Mouse (Mus musculus): ENCODE results near the gene Exoc2. TPM values are rescaled to one million over a fixed set of nuclear protein-coding genes. Genes with fewer than 3 reads are reported as not detected.

Exoc2 gene
- total and polyA plus RNA-seq, 3 experiments: 22.1 to 26.0 TPM; not detected in 1

- H3K4me3 ChIP-seq (ENCODE audit: control insufficient read depth in 1 of 2, insufficient read depth in 1 of 2, low read depth in 2 of 2, low read length in 2 of 2): no peak overlapping the region
- H3K9me3 ChIP-seq (replicated peaks; ENCODE audit: insufficient read depth, low read length): no peaks in the 10 kb centered on the region
- H3K27me3 ChIP-seq (ENCODE audit: control insufficient read depth in 1 of 2, insufficient read depth in 2 of 2, low read length in 2 of 2): no peaks in the 10 kb centered on the region
- no peaks in the 10 kb centered on the region for H3K79me2 ChIP-seq (ENCODE audit: control insufficient read depth, insufficient read depth, low read length, poor library complexity)
- H3K9ac ChIP-seq (ENCODE audit: control insufficient read depth, low read depth, low read length, poor library complexity, severe bottlenecking): no peak overlapping the region
- H3K36me3 ChIP-seq (ENCODE audit: control insufficient read depth in 1 of 2, insufficient read depth in 2 of 2, low read length in 2 of 2): peaks cover 0 to 8% of the 10 kb centered on the region in 2 experiments; a peak in 2 of 4 replicates
- TF ChIP-seq MYB (IDR thresholded peaks at IDR 0.05; ENCODE audit: low read depth, low read length): no peak
- TF ChIP-seq MAZ (IDR thresholded peaks at IDR 0.05; ENCODE audit: low read depth, low read length): no peak
- no peak for TF ChIP-seq CHD1 (IDR thresholded peaks at IDR 0.05; ENCODE audit: low read depth, low read length)
- no peak for TF ChIP-seq GATA1 (IDR thresholded peaks at IDR 0.05; ENCODE audit: low read depth, low read length)
- TF ChIP-seq ELF1 (IDR thresholded peaks at IDR 0.05; ENCODE audit: low read depth, low read length): no peak
- TF ChIP-seq TBP (IDR thresholded peaks at IDR 0.05; ENCODE audit: low read depth, low read length): no peak
- TF ChIP-seq GABPA (IDR thresholded peaks at IDR 0.05; ENCODE audit: low read depth, low read length): no peak
- TF ChIP-seq CHD2 (IDR thresholded peaks at IDR 0.05; ENCODE audit: low read length): no peak
- no peak for TF ChIP-seq MAX (IDR thresholded peaks at IDR 0.05; ENCODE audit: low read length)
- TF ChIP-seq SMC3 (IDR thresholded peaks at IDR 0.05; ENCODE audit: low read depth, low read length): peak; percentile 28; the same call in 1 of the 2 replicates
- no peak for TF ChIP-seq ZMIZ1 (IDR thresholded peaks at IDR 0.05; ENCODE audit: low read depth, low read length)
- peak in 1 of 3 experiments; percentile 34; a peak in 1 of 6 replicates for TF ChIP-seq CTCF (IDR thresholded peaks at IDR 0.05 in 2 of 3, conservative IDR thresholded peaks at IDR 0.05 in 1 of 3; ENCODE audit: control insufficient read depth in 1 of 3, insufficient read depth in 1 of 3, low read depth in 2 of 3, low read length in 3 of 3, poor library complexity in 1 of 3, severe bottlenecking in 1 of 3)
- TF ChIP-seq SIN3A (IDR thresholded peaks at IDR 0.05; ENCODE audit: low read length): no peak
- TF ChIP-seq USF2 (IDR thresholded peaks at IDR 0.05; ENCODE audit: borderline replicate concordance in 1 of 2, insufficient read depth in 1 of 2, low read depth in 1 of 2, low read length in 2 of 2): no peak
- TF ChIP-seq RAD21 (IDR thresholded peaks at IDR 0.05; ENCODE audit: low read depth, low read length): peak; percentile 27
- H3K27ac ChIP-seq (ENCODE audit: control insufficient read depth, low read depth, low read length): no peak overlapping the region
- peak; percentile 7 for DNase-seq (ENCODE audit: low read depth, low spot score)
- H3K4me1 ChIP-seq (ENCODE audit: control insufficient read depth in 1 of 2, insufficient read depth in 2 of 2, low read length in 2 of 2): no peaks in the 10 kb centered on the region
Observed at GRCm38 (mm10) chr13:30901387-30902041, 72.4 kb downstream of the Exoc2 start.

DNA sequence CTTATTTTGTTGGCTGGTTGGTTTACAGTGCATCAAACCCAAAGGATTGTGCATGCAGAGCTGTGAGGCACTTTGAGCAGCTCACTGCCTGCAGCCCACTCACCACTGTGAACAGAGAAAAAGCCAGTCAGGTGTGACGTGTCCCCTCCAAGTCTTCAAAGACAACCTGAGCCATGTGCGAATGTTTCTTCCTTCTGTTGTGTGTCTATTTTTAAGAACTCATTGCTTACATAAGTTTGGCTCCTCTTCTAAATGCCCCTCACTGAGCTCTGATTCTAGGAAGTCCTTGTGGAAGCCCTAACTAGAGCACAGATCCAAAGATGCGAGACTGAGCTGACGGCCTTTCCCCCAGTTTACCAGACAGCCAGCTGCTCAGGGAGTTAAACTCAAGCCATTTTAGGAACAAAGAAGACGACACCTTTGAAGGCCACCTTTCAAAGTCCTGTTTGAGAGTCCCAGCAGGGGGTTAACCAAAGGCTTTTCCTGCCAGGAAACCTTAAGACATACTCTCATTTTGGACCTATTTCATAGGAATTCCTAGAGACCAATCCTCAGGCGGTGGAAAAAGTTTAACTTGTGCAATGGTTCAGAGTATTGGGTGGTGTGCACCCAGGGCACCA lies 79.8 kb downstream of the Exoc2 start:
- no peak overlapping the region for H3K27ac ChIP-seq (ENCODE audit: control insufficient read depth, low read depth, low read length)
- no peaks in the 10 kb centered on the region for H3K9me3 ChIP-seq (replicated peaks; ENCODE audit: insufficient read depth, low read length)
- H3K9ac ChIP-seq (ENCODE audit: control insufficient read depth, low read depth, low read length, poor library complexity, severe bottlenecking): no peak overlapping the region
- no peaks in the 10 kb centered on the region for H3K27me3 ChIP-seq (ENCODE audit: control insufficient read depth in 1 of 2, insufficient read depth in 2 of 2, low read length in 2 of 2)
- no peaks in the 10 kb centered on the region for H3K4me1 ChIP-seq (ENCODE audit: control insufficient read depth in 1 of 2, insufficient read depth in 2 of 2, low read length in 2 of 2)
- H3K79me2 ChIP-seq (ENCODE audit: control insufficient read depth, insufficient read depth, low read length, poor library complexity): no peaks in the 10 kb centered on the region
- H3K36me3 ChIP-seq (ENCODE audit: control insufficient read depth in 1 of 2, insufficient read depth in 2 of 2, low read length in 2 of 2): peaks cover 0 to 1% of the 10 kb centered on the region in 2 experiments; a peak in 1 of 4 replicates
- DNase-seq (ENCODE audit: low read depth, low spot score): no peak
- no peak overlapping the region for H3K4me3 ChIP-seq (ENCODE audit: control insufficient read depth in 1 of 2, insufficient read depth in 1 of 2, low read depth in 2 of 2, low read length in 2 of 2)
- TF ChIP-seq MYB (IDR thresholded peaks at IDR 0.05; ENCODE audit: low read depth, low read length) (no peak), POLR2A (IDR thresholded peaks at IDR 0.05; ENCODE audit: control insufficient read depth in 1 of 2, insufficient read depth in 1 of 2, low read depth in 1 of 2, low read length in 2 of 2, poor library complexity in 1 of 2) (no peak), ETS1 (IDR thresholded peaks at IDR 0.05; ENCODE audit: low read depth, low read length) (no peak), UBTF (IDR thresholded peaks at IDR 0.05; ENCODE audit: borderline replicate concordance, insufficient read depth, low read depth, low read length) (no peak), RCOR1 (IDR thresholded peaks at IDR 0.05; ENCODE audit: low read depth, low read length) (no peak), HCFC1 (IDR thresholded peaks at IDR 0.05; ENCODE audit: low read depth, low read length) (no peak), JUND (IDR thresholded peaks at IDR 0.05; ENCODE audit: low read depth, low read length) (no peak), GABPA (IDR thresholded peaks at IDR 0.05; ENCODE audit: low read depth, low read length) (no peak), MAFK (IDR thresholded peaks at IDR 0.05; ENCODE audit: borderline replicate concordance, low read depth, low read length) (no peak), TBP (IDR thresholded peaks at IDR 0.05; ENCODE audit: low read depth, low read length) (no peak), ZMIZ1 (IDR thresholded peaks at IDR 0.05; ENCODE audit: low read depth, low read length) (no peak), CHD2 (IDR thresholded peaks at IDR 0.05; ENCODE audit: low read length) (no peak)
